Mouse (Mus musculus) midbrain, embryonic 11.5 days (tissue): ENCODE results near the gene Hoxb4. TPM values are rescaled to one million over a fixed set of nuclear protein-coding genes. Genes with fewer than 3 reads are reported as not detected.

Source experiments
- ATAC-seq: fragments of 200-750 bp; cut with Nextera tagmentation; 2 replicates; pipeline ENCODE4 v1.8.0; 2017; ENCODE audit warnings: moderate TSS enrichment, moderate library complexity; ENCODE audit not compliant: low FRiP score
- DNase-seq: peaks from one replicate; pipeline ENCODE4 v3.0.0; 2015; ENCODE audit warnings: low spot score; ENCODE audit errors: missing footprints
- H3K27ac ChIP-seq: fragments of 300-500 bp; sonication (generic); 2 replicates; pipeline ENCODE4 v1.5.1; 2014; ENCODE audit warnings: low read depth, low read length
- H3K27me3 ChIP-seq: fragments of 300-500 bp; sonication (generic); 2 replicates; pipeline ENCODE4 v1.6.1; 2014; ENCODE audit warnings: mild to moderate bottlenecking, low read length, moderate library complexity, mixed read lengths; ENCODE audit not compliant: control insufficient read depth, insufficient read depth
- H3K36me3 ChIP-seq: fragments of 300-500 bp; sonication (generic); 2 replicates; pipeline ENCODE4 v1.6.1; 2014; ENCODE audit warnings: mild to moderate bottlenecking, low read length, moderate library complexity, mixed read lengths; ENCODE audit not compliant: control insufficient read depth, insufficient read depth
- H3K4me1 ChIP-seq: fragments of 300-500 bp; sonication (generic); 2 replicates; pipeline ENCODE4 v1.6.1; 2014; ENCODE audit warnings: low read length; ENCODE audit not compliant: control insufficient read depth, insufficient read depth
- H3K4me2 ChIP-seq: fragments of 300-500 bp; sonication (generic); 2 replicates; pipeline ENCODE4 v1.6.1; 2014; ENCODE audit warnings: mild to moderate bottlenecking, moderate library complexity
- H3K4me3 ChIP-seq: fragments of 300-500 bp; sonication (generic); 2 replicates; pipeline ENCODE4 v1.5.1; 2014; ENCODE audit warnings: low read depth, low read length
- H3K9ac ChIP-seq: fragments of 300-500 bp; sonication (generic); 2 replicates; pipeline ENCODE4 v1.6.1; 2014; ENCODE audit warnings: low read length
- H3K9me3 ChIP-seq: fragments of 300-500 bp; sonication (generic); 2 replicates; pipeline ENCODE4 v1.6.1; 2016; ENCODE audit warnings: low read length; ENCODE audit not compliant: control insufficient read depth
- WGBS: fragments of 180-500 bp; shearing (Covaris S2); extraction: QIAGEN DNeasy Blood & Tissue Kit; methylation state at CpG from one replicate; pipeline ENCODE4 v1.1.7; 2014; 5-methylcytosine and 5-hydroxymethylcytosine counted together
- microRNA counts: library from miRNA; unstranded; fragments of <30 nt; microRNA quantifications from one replicate; lab custom pipeline; 2015
- microRNA-seq: library from miRNA; unstranded; fragments of <30 nt; microRNA quantifications from one replicate; pipeline ENCODE4, GENCODE M21; 2017
- polyA plus RNA-seq: library from polyadenylated mRNA; unstranded; fragments of >200 nt; fragmentation: Nextera tagmentation; extraction: Ambion mirVana; gene quantifications from 2 replicates; pipeline ENCODE4 v1.2.1, GENCODE M21; 2014

Hoxb4 gene
- polyA plus RNA-seq, 1 experiment from 2014 or later = not detected

- peaks cover 85% of the 10 kb centered on the region for H3K27me3 ChIP-seq
- H3K4me3 ChIP-seq = no peak overlapping the region
- no peaks in the 10 kb centered on the region for H3K4me1 ChIP-seq
- no peaks in the 10 kb centered on the region for H3K9me3 ChIP-seq
- ATAC-seq (no peak), DNase-seq (peak; percentile 78)
- WGBS = 2% methylated on average over 5 of the region's 5 CpGs
- H3K4me2 ChIP-seq = no peak overlapping the region
- H3K27ac ChIP-seq = no peak overlapping the region
- no peaks in the 10 kb centered on the region for H3K36me3 ChIP-seq
- no peak overlapping the region for H3K9ac ChIP-seq
Observed at GRCm38 (mm10) chr11:96363807-96364206, 45.7 kb downstream of the Hoxb4 start.

GRCm38 (mm10) chr11:96365441-96366091 lies 47.5 kb downstream of the Hoxb4 start, which contains the start of gene Hoxb1:
Hoxb1 (plus strand) TSS chr11:96365752.
- DNase-seq = peak; percentile 90
- H3K4me1 ChIP-seq = no peaks in the 10 kb centered on the region

DNA sequence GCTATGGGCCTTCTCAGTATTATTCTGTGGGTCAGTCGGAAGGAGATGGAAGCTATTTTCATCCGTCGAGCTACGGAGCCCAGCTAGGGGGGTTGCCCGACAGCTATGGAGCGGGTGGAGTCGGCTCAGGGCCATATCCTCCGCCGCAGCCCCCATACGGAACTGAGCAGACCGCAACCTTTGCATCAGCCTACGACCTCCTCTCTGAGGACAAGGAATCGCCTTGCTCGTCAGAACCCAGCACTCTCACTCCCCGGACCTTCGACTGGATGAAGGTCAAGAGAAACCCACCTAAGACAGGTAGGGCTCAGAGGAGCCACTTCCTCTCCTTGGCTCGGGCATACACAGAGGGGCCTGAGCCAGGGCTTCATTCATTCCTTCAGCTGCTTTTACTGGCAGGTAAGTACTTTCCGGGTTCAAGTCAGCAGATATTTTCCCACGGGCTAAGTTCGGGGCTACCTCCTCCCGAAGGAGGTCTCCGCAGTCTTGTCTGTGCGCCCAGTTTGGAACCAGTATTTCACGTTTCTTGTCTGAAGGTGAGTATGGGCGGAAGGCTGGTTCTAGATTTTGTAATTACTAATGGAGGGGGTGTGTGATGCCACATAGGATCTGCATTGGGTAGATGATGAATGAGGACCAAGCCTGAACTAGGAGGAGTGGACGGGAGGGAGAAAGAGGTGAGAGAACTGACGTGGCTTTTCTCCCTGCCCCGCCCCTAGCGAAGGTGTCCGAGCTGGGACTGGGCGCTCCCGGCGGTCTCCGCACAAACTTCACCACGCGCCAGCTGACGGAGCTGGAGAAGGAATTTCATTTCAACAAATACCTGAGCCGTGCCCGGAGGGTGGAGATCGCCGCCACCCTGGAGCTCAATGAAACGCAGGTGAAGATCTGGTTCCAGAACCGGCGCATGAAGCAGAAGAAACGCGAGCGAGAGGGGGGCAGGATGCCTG lies 48.3 kb downstream of the Hoxb4 start:
- ATAC-seq (no peak), DNase-seq (peak; percentile 92)
- no peak overlapping the region for H3K9ac ChIP-seq
- H3K4me3 ChIP-seq = no peak overlapping the region
- 3% methylated on average over 47 of the region's 47 CpGs for whole genome bisulfite sequencing
- peaks cover 97% of the 10 kb centered on the region for H3K27me3 ChIP-seq
- no peak overlapping the region for H3K4me2 ChIP-seq
- H3K36me3 ChIP-seq = no peaks in the 10 kb centered on the region
- no peak overlapping the region for H3K27ac ChIP-seq
- H3K9me3 ChIP-seq = no peaks in the 10 kb centered on the region
- H3K4me1 ChIP-seq = no peaks in the 10 kb centered on the region

More at GRCm38 (mm10) chr11:96365441-96366091, 47.5 kb downstream of the Hoxb4 start, which contains the start of gene Hoxb1:
- H3K27me3 ChIP-seq = peaks cover 92% of the 10 kb centered on the region
- H3K36me3 ChIP-seq = no peaks in the 10 kb centered on the region
- ATAC-seq = no peak
- H3K4me3 ChIP-seq = no peak within 1 kb of the TSS
- H3K27ac ChIP-seq = no peak within 1 kb of the TSS
- WGBS = 1% methylated on average over 26 of the region's 26 CpGs
- no peaks in the 10 kb centered on the region for H3K9me3 ChIP-seq
- H3K4me2 ChIP-seq = no peak within 1 kb of the TSS
- no peak within 1 kb of the TSS for H3K9ac ChIP-seq

DNA sequence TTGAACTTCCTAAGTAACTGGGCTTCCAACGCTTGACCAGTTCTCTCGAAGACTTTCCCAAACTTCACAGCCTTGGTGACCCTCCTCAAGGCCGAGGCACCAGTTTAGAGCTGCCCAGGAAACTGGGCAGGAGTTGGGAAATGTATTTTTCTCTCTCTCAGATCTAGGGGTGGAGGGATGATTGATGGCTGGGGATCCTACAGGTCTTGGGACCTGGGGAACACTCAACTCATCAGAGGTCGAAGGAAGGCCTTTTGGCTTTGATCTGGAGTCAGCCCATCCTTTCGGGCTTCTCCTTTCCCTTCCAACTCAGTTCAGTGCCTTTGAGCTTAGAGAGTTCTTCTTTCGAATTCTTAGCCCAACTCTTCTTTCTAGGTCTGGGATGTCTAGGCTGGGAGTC lies 49.1 kb downstream of the Hoxb4 start:
- no peak for ATAC-seq

GRCm38 (mm10) chr11:96368686-96369085 lies 50.6 kb downstream of the Hoxb4 start:
- H3K4me3 ChIP-seq = no peak overlapping the region
- WGBS = 2% methylated on average over 5 of the region's 5 CpGs
- H3K9me3 ChIP-seq = no peaks in the 10 kb centered on the region
- H3K27ac ChIP-seq = no peak overlapping the region
- no peaks in the 10 kb centered on the region for H3K4me1 ChIP-seq
- no peak overlapping the region for H3K4me2 ChIP-seq
- no peak overlapping the region for H3K9ac ChIP-seq
- peak; percentile 83 for DNase-seq
- peaks cover 98% of the 10 kb centered on the region for H3K27me3 ChIP-seq
- no peaks in the 10 kb centered on the region for H3K36me3 ChIP-seq
- ATAC-seq = no peak

More for the DNA sequence above, 49.1 kb downstream of the Hoxb4 start:
- H3K27ac ChIP-seq = no peak overlapping the region
- WGBS = 10% methylated on average over 6 of the region's 6 CpGs
- no peak overlapping the region for H3K4me3 ChIP-seq
- H3K9me3 ChIP-seq = no peaks in the 10 kb centered on the region
- peak; percentile 92 for DNase-seq
- no peak overlapping the region for H3K9ac ChIP-seq
- H3K4me2 ChIP-seq = no peak overlapping the region
- H3K36me3 ChIP-seq = no peaks in the 10 kb centered on the region
- peaks cover 97% of the 10 kb centered on the region for H3K27me3 ChIP-seq
- H3K4me1 ChIP-seq = no peaks in the 10 kb centered on the region

DNA sequence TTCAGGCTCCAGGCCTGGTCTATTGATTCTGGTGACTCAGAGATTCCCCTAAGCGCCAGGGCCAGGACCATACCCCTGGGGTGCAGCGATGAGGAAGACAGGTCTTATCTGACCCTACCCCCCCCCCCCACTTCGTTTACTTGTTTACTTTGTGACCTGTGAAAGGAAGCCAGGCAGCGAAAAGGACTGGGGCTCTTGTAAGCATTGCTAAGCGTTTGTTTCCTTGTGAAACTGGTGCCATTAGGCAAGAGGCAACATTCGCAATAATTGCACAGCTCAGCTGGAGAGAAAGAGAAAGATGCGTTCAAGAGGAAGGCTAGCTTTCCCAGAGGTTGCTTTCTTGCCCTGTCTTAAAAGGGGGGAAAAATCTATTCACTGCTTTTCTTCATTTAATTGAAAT lies 51.1 kb downstream of the Hoxb4 start:
- DNase-seq (peak; percentile 85), ATAC-seq (no peak)
- no peak overlapping the region for H3K27ac ChIP-seq
- WGBS = 5% methylated on average over 7 of the region's 7 CpGs
- no peak overlapping the region for H3K4me2 ChIP-seq
- peaks cover 98% of the 10 kb centered on the region for H3K27me3 ChIP-seq
- H3K4me1 ChIP-seq = no peaks in the 10 kb centered on the region
- no peak overlapping the region for H3K4me3 ChIP-seq
- no peaks in the 10 kb centered on the region for H3K9me3 ChIP-seq
- H3K36me3 ChIP-seq = no peaks in the 10 kb centered on the region
- H3K9ac ChIP-seq = no peak overlapping the region

MicroRNAs encoded within 50 kb of the gene (microRNA counts, 519-probe panel; counts per million panel counts)
- microRNA mmu-miR-10a (lab: Ali Mortazavi, UCI) = 1,880 counts per million, percentile 3 among the panel's probes with 10 or more counts

Small RNAs within 50 kb of the gene (microRNA-seq; reads per million reads assigned to microRNA genes)
- gene Mir10a = 130 reads per million, percentile 57 among the genes with 10 or more reads in this experiment

Other genes starting within 250 kb of the Hoxb4 start
- 405 and 437 TPM in 2 replicates for gene Atp5g1, start 242.6 kb upstream of the Hoxb4 start, polyA plus RNA-seq
- not detected in 2 replicates for gene Calcoco2, start 206.3 kb upstream of the Hoxb4 start, polyA plus RNA-seq
- not detected in 2 replicates for gene Ttll6, start 184.5 kb upstream of the Hoxb4 start, polyA plus RNA-seq
- gene Hoxb13, start 124.0 kb upstream of the Hoxb4 start, polyA plus RNA-seq = not detected in 2 replicates
- not detected in 2 replicates for gene Hoxb9, start 46.8 kb upstream of the Hoxb4 start, polyA plus RNA-seq
- gene Hoxb8, start 36.4 kb upstream of the Hoxb4 start, polyA plus RNA-seq = not detected in 2 replicates
- not detected in 2 replicates for gene Hoxb7, start 31.6 kb upstream of the Hoxb4 start, polyA plus RNA-seq
- not detected in 2 replicates for gene Hoxb6, start 25.8 kb upstream of the Hoxb4 start, polyA plus RNA-seq
- gene Hoxb5, start 14.9 kb upstream of the Hoxb4 start, polyA plus RNA-seq = not detected in 2 replicates
- not detected in 2 replicates for gene Hoxb3, start 5.1 kb downstream of the Hoxb4 start, polyA plus RNA-seq
- not detected in 2 replicates for gene Hoxb2, start 32.3 kb downstream of the Hoxb4 start, polyA plus RNA-seq
- not detected in 2 replicates for gene Hoxb1, start 47.5 kb downstream of the Hoxb4 start, polyA plus RNA-seq
- gene Skap1, start 146.3 kb downstream of the Hoxb4 start, polyA plus RNA-seq = 1.2 and 1.3 TPM in 2 replicates